Mouse (Mus musculus) MEL (cell line): Measurements from ENCODE around the gene Epb41l1. TPM values are rescaled to one million over a fixed set of nuclear protein-coding genes. Genes with fewer than 3 reads are reported as not detected.

ENCODE experiments used
- DNase-seq: peaks from one replicate; pipeline ENCODE4 v3.0.0; 2011; ENCODE audit warnings: low read depth, low spot score
- H3K27ac ChIP-seq: 2 replicates; pipeline ENCODE4 v1.5.1; 2012; ENCODE audit warnings: low read depth, mild to moderate bottlenecking, control low read depth, low read length, moderate library complexity; ENCODE audit not compliant: control insufficient read depth
- H3K27me3 ChIP-seq, 2 experiments: fragments of 150-350 bp in 1 of 2; sonication (generic) in 1 of 2; 2 replicates each; pipeline ENCODE4 v1.6.1; 2012; ENCODE audit warnings: low read length in 2 of 2, mild to moderate bottlenecking in 2 of 2, improper control_type of control experiment in 1 of 2, moderate library complexity in 1 of 2; ENCODE audit not compliant: insufficient read depth in 2 of 2, control insufficient read depth in 1 of 2
- H3K36me3 ChIP-seq, 2 experiments: 2 replicates each; pipeline ENCODE4 v1.6.1; 2012 to 2014; ENCODE audit warnings: low read length in 2 of 2, improper control_type of control experiment in 1 of 2, inconsistent platforms in 1 of 2, mild to moderate bottlenecking in 1 of 2; ENCODE audit not compliant: insufficient read depth in 2 of 2, control insufficient read depth in 1 of 2
- H3K4me1 ChIP-seq, 2 experiments: fragments of 150-350 bp in 1 of 2; sonication (generic) in 1 of 2; 2 replicates each; pipeline ENCODE4 v1.6.1; 2012; ENCODE audit warnings: low read length in 2 of 2, improper control_type of control experiment in 1 of 2, mild to moderate bottlenecking in 1 of 2; ENCODE audit not compliant: insufficient read depth in 2 of 2, control insufficient read depth in 1 of 2
- H3K4me3 ChIP-seq, 2 experiments: fragments of 150-350 bp in 1 of 2; sonication (generic) in 1 of 2; 2 replicates each; pipeline ENCODE4 v1.5.1; 2012; ENCODE audit warnings: low read depth in 2 of 2, low read length in 2 of 2, mild to moderate bottlenecking in 2 of 2, moderate library complexity in 2 of 2, control low read depth in 1 of 2, improper control_type of control experiment in 1 of 2; ENCODE audit not compliant: control insufficient read depth in 1 of 2, insufficient read depth in 1 of 2
- H3K79me2 ChIP-seq: 2 replicates; pipeline ENCODE4 v1.6.1; 2012; ENCODE audit warnings: mild to moderate bottlenecking, low read length, moderate library complexity; ENCODE audit not compliant: control insufficient read depth, poor library complexity, insufficient read depth
- H3K9ac ChIP-seq: 2 replicates; pipeline ENCODE4 v1.6.1; 2012; ENCODE audit warnings: low read depth, mild to moderate bottlenecking, control low read depth, low read length, moderate library complexity; ENCODE audit not compliant: control insufficient read depth, poor library complexity, severe bottlenecking
- H3K9me3 ChIP-seq: fragments of 150-350 bp; sonication (generic); replicated peaks from 2 replicates; pipeline ENCODE4 v1.6.1; 2012; ENCODE audit warnings: mild to moderate bottlenecking, low read length, improper control_type of control experiment, moderate library complexity; ENCODE audit not compliant: insufficient read depth
- BHLHE40 ChIP-seq: IDR thresholded peaks from 2 replicates; pipeline ENCODE4 v1.6.1; 2012; ENCODE audit warnings: low read depth, mild to moderate bottlenecking, inconsistent platforms, low read length, improper control_type of control experiment, borderline replicate concordance
- CHD1 ChIP-seq: IDR thresholded peaks from 2 replicates; pipeline ENCODE4 v1.6.1; 2012; ENCODE audit warnings: low read depth, mild to moderate bottlenecking, inconsistent platforms, low read length, improper control_type of control experiment
- CHD2 ChIP-seq: IDR thresholded peaks from 2 replicates; pipeline ENCODE4 v1.6.1; 2011; ENCODE audit warnings: low read length, improper control_type of control experiment
- EP300 ChIP-seq, 2 experiments: IDR thresholded peaks; 2 replicates each; pipeline ENCODE4 v1.6.1; 2011; ENCODE audit warnings: improper control_type of control experiment in 2 of 2, low read length in 2 of 2, low read depth in 1 of 2, mild to moderate bottlenecking in 1 of 2
- ETS1 ChIP-seq: IDR thresholded peaks from 2 replicates; pipeline ENCODE4 v1.6.1; 2012; ENCODE audit warnings: low read depth, mild to moderate bottlenecking, inconsistent platforms, low read length, improper control_type of control experiment, moderate library complexity
- GABPA ChIP-seq: IDR thresholded peaks from 2 replicates; pipeline ENCODE4 v1.6.1; 2012; ENCODE audit warnings: low read depth, mild to moderate bottlenecking, inconsistent platforms, low read length, improper control_type of control experiment, moderate library complexity
- KAT2A ChIP-seq: conservative IDR thresholded peaks from 2 replicates; pipeline ENCODE4 v1.6.1; 2012; ENCODE audit warnings: low read depth, low read length, improper control_type of control experiment, inconsistent platforms
- MAX ChIP-seq: IDR thresholded peaks from 2 replicates; pipeline ENCODE4 v1.6.1; 2011; ENCODE audit warnings: low read length, improper control_type of control experiment
- MYC ChIP-seq: IDR thresholded peaks from 2 replicates; pipeline ENCODE4 v1.6.1; 2011; ENCODE audit warnings: low read depth, mild to moderate bottlenecking, low read length, improper control_type of control experiment, moderate library complexity
- NELFE ChIP-seq: IDR thresholded peaks from 2 replicates; pipeline ENCODE4 v1.6.1; 2011; ENCODE audit warnings: low read depth, low read length, improper control_type of control experiment
- RCOR1 ChIP-seq: IDR thresholded peaks from 2 replicates; pipeline ENCODE4 v1.6.1; 2012; ENCODE audit warnings: low read depth, mild to moderate bottlenecking, inconsistent platforms, low read length, improper control_type of control experiment
- SIN3A ChIP-seq: IDR thresholded peaks from 2 replicates; pipeline ENCODE4 v1.6.1; 2012; ENCODE audit warnings: low read length, improper control_type of control experiment, inconsistent platforms
- TBP ChIP-seq: IDR thresholded peaks from 2 replicates; pipeline ENCODE4 v1.8.0; 2011; ENCODE audit warnings: low read depth, low read length, improper control_type of control experiment
- TCF12 ChIP-seq: IDR thresholded peaks from 2 replicates; pipeline ENCODE4 v1.6.1; 2014; ENCODE audit warnings: low read depth, mild to moderate bottlenecking, inconsistent platforms, low read length, improper control_type of control experiment, moderate library complexity
- UBTF ChIP-seq: IDR thresholded peaks from 2 replicates; pipeline ENCODE4 v1.6.1; 2012; ENCODE audit warnings: low read depth, mild to moderate bottlenecking, inconsistent platforms, low read length, improper control_type of control experiment, moderate library complexity, borderline replicate concordance; ENCODE audit not compliant: insufficient read depth
- USF2 ChIP-seq, 2 experiments: IDR thresholded peaks; 2 replicates each; pipeline ENCODE4 v1.6.1; 2011 to 2012; ENCODE audit warnings: improper control_type of control experiment in 2 of 2, low read length in 2 of 2, borderline replicate concordance in 1 of 2, inconsistent platforms in 1 of 2, low read depth in 1 of 2, mild to moderate bottlenecking in 1 of 2; ENCODE audit not compliant: insufficient read depth in 1 of 2
- ZC3H11A ChIP-seq: IDR thresholded peaks from 2 replicates; pipeline ENCODE4 v1.6.1; 2012; ENCODE audit warnings: low read depth, mild to moderate bottlenecking, inconsistent platforms, low read length, improper control_type of control experiment
- ZKSCAN1 ChIP-seq: IDR thresholded peaks from 2 replicates; pipeline ENCODE4 v1.6.1; 2012; ENCODE audit warnings: low read depth, mild to moderate bottlenecking, inconsistent platforms, low read length, improper control_type of control experiment, moderate library complexity
- ZMIZ1 ChIP-seq: IDR thresholded peaks from 2 replicates; pipeline ENCODE4 v1.6.1; 2012; ENCODE audit warnings: low read depth, mild to moderate bottlenecking, inconsistent platforms, low read length, improper control_type of control experiment, moderate library complexity
- polyA plus RNA-seq, 2 experiments: library from polyadenylated mRNA; stranded (reverse) in 1 of 2; unstranded in 1 of 2; fragments of >175 nt in 1 of 2; fragments of >200 nt in 1 of 2; gene quantifications; 2 replicates each; pipeline versions ENCODE4 v1.2.1 to v1.2.4; 2012; ENCODE audit warnings: low replicate concordance in 2 of 2, low read depth in 1 of 2; ENCODE audit not compliant: insufficient read length in 2 of 2, insufficient read depth in 1 of 2, missing spikeins in 1 of 2
- total RNA-seq: library from RNA; depleted of rRNA; stranded (reverse); fragments of 300-350 nt; gene quantifications from 2 replicates; pipeline ENCODE4 v1.2.3, GENCODE M21; 2012

Gene Epb41l1
- total and polyA plus RNA-seq, 3 experiments = 1.5 to 7.3 TPM; not detected in 1

DNA sequence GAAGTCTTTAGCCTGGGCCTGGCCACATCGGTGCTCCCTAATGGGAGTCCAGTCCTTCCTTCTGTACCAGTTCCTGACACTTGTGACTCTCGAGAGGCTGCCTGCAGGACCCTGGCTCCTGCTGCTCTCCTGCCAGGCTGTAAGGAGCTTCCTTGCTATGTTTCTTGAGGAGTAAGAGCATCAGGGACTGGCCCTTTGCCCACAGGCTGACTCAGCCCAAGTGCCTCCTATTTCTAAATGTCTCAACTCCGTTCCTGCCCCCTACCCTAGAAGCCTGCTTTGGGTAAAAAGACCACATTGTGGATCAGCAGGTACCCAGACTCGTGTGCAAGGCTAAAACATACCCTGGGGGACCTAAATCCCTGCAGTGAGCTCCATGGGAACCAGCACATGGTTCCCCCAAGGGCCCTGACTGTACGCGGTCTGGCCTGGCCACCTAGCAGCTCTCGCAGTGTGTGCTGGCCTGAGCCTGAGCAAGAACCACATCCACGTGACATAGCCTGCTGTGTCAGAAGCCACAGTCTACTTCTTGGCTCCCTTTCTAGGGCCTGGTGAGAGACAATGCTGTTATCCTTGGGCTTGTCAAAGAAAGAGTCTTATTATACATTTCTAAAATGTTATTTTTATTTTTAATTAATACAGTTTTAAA is 67.6 kb downstream of the Epb41l1 start:
- Histone ChIP-seq H3K79me2 (no peaks in the 10 kb centered on the region), H3K9ac (no peak overlapping the region), H3K36me3 (no peaks in the 10 kb centered on the region), H3K4me1 (no peaks in the 10 kb centered on the region), H3K27me3 (no peaks in the 10 kb centered on the region), H3K27ac (no peak overlapping the region), H3K4me3 (no peak overlapping the region), H3K9me3 (no peaks in the 10 kb centered on the region)
- TF ChIP-seq NELFE = no peak
- no peak for TF ChIP-seq TCF12
- no peak for TF ChIP-seq TBP
- no peak for TF ChIP-seq ZMIZ1
- TF ChIP-seq ETS1 = no peak
- no peak for DNase-seq

DNA sequence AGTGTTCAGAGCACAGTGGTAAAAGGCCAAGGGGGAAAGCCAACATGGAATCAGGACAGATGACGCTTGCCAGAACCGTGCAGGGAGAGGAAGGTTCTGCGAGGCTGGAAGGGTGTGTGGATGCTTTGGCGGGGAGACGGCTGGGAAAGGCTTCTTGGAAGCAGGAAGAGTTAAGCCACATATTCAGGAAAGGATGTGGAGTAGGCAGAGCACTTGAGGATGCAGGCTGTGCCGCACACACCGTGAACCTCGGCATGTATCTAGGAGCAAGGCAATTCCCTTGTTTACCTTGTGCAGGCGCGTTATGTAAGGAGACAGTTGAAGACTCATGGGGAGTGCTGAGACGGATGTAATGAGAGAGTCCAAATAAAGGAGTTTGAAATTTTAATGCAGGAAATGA is 69.5 kb downstream of the Epb41l1 start:
- Histone ChIP-seq H3K27ac (no peak overlapping the region), H3K36me3 (peaks cover 0 to 4% of the 10 kb centered on the region in 2 experiments; a peak in 1 of 4 replicates), H3K4me1 (peaks cover 0 to 10% of the 10 kb centered on the region in 2 experiments; a peak in 2 of 4 replicates), H3K4me3 (no peak overlapping the region), H3K9me3 (no peaks in the 10 kb centered on the region), H3K79me2 (no peaks in the 10 kb centered on the region), H3K27me3 (no peaks in the 10 kb centered on the region), H3K9ac (no peak overlapping the region)
- TF ChIP-seq GABPA = no peak
- no peak for TF ChIP-seq UBTF
- TF ChIP-seq ZC3H11A = no peak
- TF ChIP-seq CHD1 = no peak
- no peak for TF ChIP-seq RCOR1
- no peak for TF ChIP-seq BHLHE40
- TF ChIP-seq KAT2A = no peak
- TF ChIP-seq MAX = no peak
- no peak for TF ChIP-seq EP300 (IDR thresholded peaks at IDR 0.05; ENCODE audit: low read depth in 1 of 2, low read length in 2 of 2)
- no peak for TF ChIP-seq CHD2
- TF ChIP-seq MYC = no peak
- no peak for TF ChIP-seq ZKSCAN1
- TF ChIP-seq TCF12 = no peak
- TF ChIP-seq NELFE = no peak
- TF ChIP-seq USF2 (IDR thresholded peaks at IDR 0.05; ENCODE audit: borderline replicate concordance in 1 of 2, insufficient read depth in 1 of 2, low read depth in 1 of 2, low read length in 2 of 2) = no peak
- no peak for TF ChIP-seq SIN3A
- no peak for DNase-seq
